Mouse (Mus musculus) stomach, embryonic 16.5 days (tissue): ENCODE measurements around the gene Sdc4. TPM values are rescaled to one million over a fixed set of nuclear protein-coding genes. Genes with fewer than 3 reads are reported as not detected.

Experiments used
- ATAC-seq: fragments of 200-750 bp; cut with Nextera tagmentation; 2 replicates; pipeline ENCODE4 v1.8.0; 2017; ENCODE audit warnings: moderate number of reproducible peaks, moderate TSS enrichment; ENCODE audit not compliant: insufficient read depth, low FRiP score
- H3K27ac ChIP-seq: fragments of 300-500 bp; sonication (generic); 2 replicates; pipeline ENCODE4 v1.5.1; 2014; ENCODE audit warnings: low read length
- H3K27me3 ChIP-seq: fragments of 300-500 bp; sonication (generic); 2 replicates; pipeline ENCODE4 v1.6.1; 2014; ENCODE audit warnings: low read length, control low read depth, mixed read lengths; ENCODE audit not compliant: control insufficient read depth, insufficient read depth
- H3K36me3 ChIP-seq: fragments of 300-500 bp; sonication (generic); 2 replicates; pipeline ENCODE4 v1.6.1; 2014; ENCODE audit warnings: low read length; ENCODE audit not compliant: control insufficient read depth, insufficient read depth
- H3K4me1 ChIP-seq: fragments of 300-500 bp; sonication (generic); 2 replicates; pipeline ENCODE4 v1.6.1; 2014; ENCODE audit warnings: low read length, control low read depth, mixed read lengths; ENCODE audit not compliant: control insufficient read depth, insufficient read depth
- H3K4me2 ChIP-seq: fragments of 300-500 bp; sonication (generic); 2 replicates; pipeline ENCODE4 v1.6.1; 2014; ENCODE audit warnings: low read depth, low read length, mixed read lengths
- H3K4me3 ChIP-seq: fragments of 300-500 bp; sonication (generic); replicated peaks from 2 replicates; pipeline ENCODE4 v1.5.1; 2014; ENCODE audit warnings: mild to moderate bottlenecking, low read length
- H3K9ac ChIP-seq: fragments of 300-500 bp; sonication (generic); 2 replicates; pipeline ENCODE4 v1.6.1; 2014; ENCODE audit warnings: low read length
- H3K9me3 ChIP-seq: fragments of 300-500 bp; sonication (generic); replicated peaks from 2 replicates; pipeline ENCODE4 v1.6.1; 2016; ENCODE audit warnings: low read length, control low read depth; ENCODE audit not compliant: control insufficient read depth
- WGBS: fragments of 180-500 bp; shearing (Covaris S2); extraction: QIAGEN DNeasy Blood & Tissue Kit; methylation state at CpG from one replicate; pipeline ENCODE4 v1.1.7; 2014; 5-methylcytosine and 5-hydroxymethylcytosine counted together
- polyA plus RNA-seq: library from polyadenylated mRNA; unstranded; fragments of >200 nt; fragmentation: Nextera tagmentation; extraction: Ambion mirVana; gene quantifications from 2 replicates; pipeline ENCODE4 v1.2.1, GENCODE M21; 2015

The Sdc4 gene
- polyA plus RNA-seq, 1 experiment from 2014 or later = 150 TPM

DNA sequence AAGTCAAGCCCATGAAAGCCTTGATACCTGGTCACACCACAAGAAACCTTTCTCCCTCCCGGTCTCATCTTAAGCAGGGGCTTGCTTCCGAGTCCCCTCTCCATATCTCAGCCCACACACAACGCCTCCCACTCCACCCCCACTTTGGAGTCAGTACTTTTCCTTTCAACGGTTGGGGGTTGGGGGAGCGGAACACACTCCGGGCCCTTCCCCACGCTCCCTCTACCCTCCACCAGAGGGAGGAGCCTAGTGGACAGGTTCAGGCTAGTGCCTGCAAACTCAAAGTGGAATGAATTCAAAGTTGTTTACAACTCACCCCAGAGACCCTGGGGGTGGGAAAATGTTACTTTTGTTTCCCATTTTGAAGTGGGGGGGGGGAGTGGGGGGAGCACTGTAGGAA, 13.0 kb downstream of the Sdc4 start:
- no peaks in the 10 kb centered on the region for H3K9me3 ChIP-seq
- peaks cover 53% of the 10 kb centered on the region for H3K4me1 ChIP-seq
- peak overlapping the region; percentile 56; the same call in 1 of the 2 replicates for H3K9ac ChIP-seq
- 10% methylated on average over 7 of the region's 7 CpGs for WGBS
- H3K27ac ChIP-seq = peak overlapping the region; percentile 90
- H3K27me3 ChIP-seq = no peaks in the 10 kb centered on the region
- H3K4me3 ChIP-seq = 0 out of 2 replicates have a peak overlapping the region, but pooled peaks have one; percentile 1
- peaks cover 10% of the 10 kb centered on the region; the same call in 1 of the 2 replicates for H3K36me3 ChIP-seq
- H3K4me2 ChIP-seq = peak overlapping the region; percentile 43; the same call in 1 of the 2 replicates
- ATAC-seq = no peak

- Histone ChIP-seq H3K36me3 (peaks cover 16% of the 10 kb centered on the region), H3K4me3 (no peak overlapping the region), H3K27ac (peak overlapping the region; percentile 90; the same call in 1 of the 2 replicates), H3K4me2 (no peak overlapping the region), H3K27me3 (no peaks in the 10 kb centered on the region), H3K9ac (0 out of 2 replicates have a peak overlapping the region, but pooled peaks have one; percentile 0), H3K4me1 (peaks cover 48% of the 10 kb centered on the region), H3K9me3 (no peaks in the 10 kb centered on the region)
- no peak for ATAC-seq
- WGBS = 51% methylated on average over 15 of the region's 15 CpGs
Measured at GRCm38 (mm10) chr2:164429881-164430615, 13.6 kb downstream of the Sdc4 start.

DNA sequence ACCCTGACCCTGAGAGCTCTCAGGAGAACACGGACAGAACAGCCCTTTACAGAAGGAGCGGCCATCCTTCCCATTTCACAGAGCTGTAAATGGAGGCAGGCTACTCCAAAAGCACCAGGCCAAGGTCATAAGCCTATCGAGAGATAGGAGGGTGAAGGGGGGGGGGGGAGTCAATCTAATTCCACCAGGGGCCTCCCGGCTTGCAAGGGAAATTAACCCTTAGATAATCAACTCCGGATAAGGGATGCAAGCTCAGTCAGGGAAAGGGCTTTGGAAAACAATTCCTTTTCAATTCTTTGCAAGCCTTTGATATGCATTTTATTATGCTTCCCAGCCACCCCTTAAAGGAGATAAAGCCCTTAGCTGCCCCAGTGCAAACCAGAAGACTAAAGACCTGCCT, 15.2 kb downstream of the Sdc4 start:
- Histone ChIP-seq H3K4me3 (no peak overlapping the region), H3K4me1 (peaks cover 33% of the 10 kb centered on the region), H3K9ac (no peak overlapping the region), H3K27me3 (no peaks in the 10 kb centered on the region), H3K4me2 (no peak overlapping the region), H3K9me3 (no peaks in the 10 kb centered on the region), H3K36me3 (peaks cover 26% of the 10 kb centered on the region), H3K27ac (no peak overlapping the region)
- 33% methylated on average over 5 of the region's 5 CpGs for WGBS
- no peak for ATAC-seq

DNA sequence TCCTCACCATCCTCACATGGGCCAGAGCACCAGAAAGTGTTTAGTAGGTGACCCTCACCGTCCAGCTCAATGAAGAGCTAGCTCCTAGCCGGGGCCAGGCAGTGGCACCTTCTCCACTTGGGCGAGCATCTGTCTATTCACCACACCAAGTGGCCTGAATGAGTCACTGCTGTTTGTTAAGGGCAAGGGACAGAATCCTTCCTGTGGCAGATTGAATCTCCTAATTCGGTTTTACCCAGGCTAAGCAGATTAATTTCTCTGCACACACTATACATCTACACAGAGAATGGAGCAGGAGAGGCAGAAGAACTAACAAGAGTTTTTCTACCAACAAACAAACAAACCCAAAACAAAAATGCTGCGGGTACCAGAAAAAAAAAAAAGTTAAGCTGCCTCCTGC, 16.7 kb downstream of the Sdc4 start:
- H3K36me3 ChIP-seq = peaks cover 26% of the 10 kb centered on the region
- 79% methylated on average over 5 of the region's 5 CpGs for WGBS

DNA sequence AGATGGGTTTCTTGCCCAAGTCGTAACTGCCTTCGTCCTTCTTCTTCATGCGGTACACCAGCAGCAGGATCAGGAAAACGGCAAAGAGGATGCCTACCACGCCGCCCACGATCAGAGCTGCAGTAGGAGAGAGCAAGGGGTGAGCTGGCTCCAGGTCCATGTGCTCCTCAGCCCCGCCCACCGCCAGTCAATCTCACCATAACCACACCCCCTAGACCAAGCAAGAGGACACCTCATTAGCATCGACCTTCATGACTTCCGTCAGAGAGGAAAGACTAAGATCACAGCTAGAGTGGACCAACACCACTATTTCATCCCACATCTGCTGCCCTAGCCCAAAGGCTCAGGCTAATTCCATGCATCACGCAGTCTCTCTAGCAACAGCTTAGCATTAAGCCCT, 17.6 kb downstream of the Sdc4 start:
- 26% methylated on average over 12 of the region's 12 CpGs for WGBS

More for the DNA sequence above, 16.7 kb downstream of the Sdc4 start:
- no peak overlapping the region for H3K9ac ChIP-seq
- ATAC-seq = no peak
- peaks cover 18% of the 10 kb centered on the region for H3K4me1 ChIP-seq
- no peak overlapping the region for H3K4me2 ChIP-seq
- no peaks in the 10 kb centered on the region for H3K9me3 ChIP-seq
- no peak overlapping the region for H3K27ac ChIP-seq
- no peak overlapping the region for H3K4me3 ChIP-seq
- no peaks in the 10 kb centered on the region for H3K27me3 ChIP-seq

GRCm38 (mm10) chr2:164425401-164425800, 18.3 kb downstream of the Sdc4 start:
- Histone ChIP-seq H3K9me3 (no peaks in the 10 kb centered on the region), H3K4me3 (no peak overlapping the region), H3K27me3 (no peaks in the 10 kb centered on the region), H3K27ac (no peak overlapping the region), H3K4me1 (peaks cover 3% of the 10 kb centered on the region; the same call in 1 of the 2 replicates), H3K36me3 (peaks cover 26% of the 10 kb centered on the region), H3K4me2 (no peak overlapping the region), H3K9ac (no peak overlapping the region)
- ATAC-seq = no peak
- WGBS = 75% methylated on average over 5 of the region's 5 CpGs

More for the DNA sequence above, 17.6 kb downstream of the Sdc4 start:
- Histone ChIP-seq H3K9ac (no peak overlapping the region), H3K27me3 (no peaks in the 10 kb centered on the region), H3K4me2 (no peak overlapping the region), H3K27ac (no peak overlapping the region), H3K9me3 (no peaks in the 10 kb centered on the region), H3K4me3 (no peak overlapping the region), H3K36me3 (peaks cover 26% of the 10 kb centered on the region), H3K4me1 (peaks cover 10% of the 10 kb centered on the region)
- ATAC-seq = no peak

- no peak for ATAC-seq
- no peak overlapping the region for H3K27ac ChIP-seq
- H3K9ac ChIP-seq = no peak overlapping the region
- no peak overlapping the region for H3K4me3 ChIP-seq
- H3K4me2 ChIP-seq = no peak overlapping the region
- H3K4me1 ChIP-seq = no peaks in the 10 kb centered on the region
- H3K9me3 ChIP-seq = no peaks in the 10 kb centered on the region
- no peaks in the 10 kb centered on the region for H3K27me3 ChIP-seq
- 86% methylated on average over 8 of the region's 8 CpGs for whole genome bisulfite sequencing
- H3K36me3 ChIP-seq = peaks cover 26% of the 10 kb centered on the region
Measured at GRCm38 (mm10) chr2:164424406-164424805, 19.3 kb downstream of the Sdc4 start.

- H3K27ac ChIP-seq = no peak overlapping the region; the same call in 1 of the 2 replicates
- H3K9me3 ChIP-seq = no peaks in the 10 kb centered on the region
- H3K36me3 ChIP-seq = peaks cover 21% of the 10 kb centered on the region
- no peaks in the 10 kb centered on the region; the same call in 1 of the 2 replicates for H3K4me1 ChIP-seq
- WGBS = 86% methylated on average over 11 of the region's 11 CpGs
- no peak overlapping the region for H3K4me2 ChIP-seq
- no peak for ATAC-seq
- no peak overlapping the region for H3K9ac ChIP-seq
- no peaks in the 10 kb centered on the region for H3K27me3 ChIP-seq
- no peak overlapping the region for H3K4me3 ChIP-seq
Measured at GRCm38 (mm10) chr2:164423464-164423863, 20.2 kb downstream of the Sdc4 start.

GRCm38 (mm10) chr2:164422675-164423393, 20.9 kb downstream of the Sdc4 start:
- Histone ChIP-seq H3K9me3 (no peaks in the 10 kb centered on the region), H3K4me1 (no peaks in the 10 kb centered on the region; the same call in 1 of the 2 replicates), H3K4me2 (no peak overlapping the region), H3K4me3 (no peak overlapping the region), H3K36me3 (peaks cover 16% of the 10 kb centered on the region), H3K9ac (no peak overlapping the region), H3K27me3 (no peaks in the 10 kb centered on the region), H3K27ac (peak overlapping the region; percentile 75; the same call in 1 of the 2 replicates)
- 80% methylated on average over 15 of the region's 15 CpGs for WGBS
- ATAC-seq = 0 out of 2 replicates have a peak, but pooled peaks have one; percentile 31
